Mouse (Mus musculus) embryonic facial prominence, embryonic 10.5 days (tissue): ENCODE measurements around the gene Bpifc. TPM values are rescaled to one million over a fixed set of nuclear protein-coding genes. Genes with fewer than 3 reads are reported as not detected.
A peak's percentile ranks its signal among the peaks of the same experiment; 100 is the strongest.

Experiments
- DNase-seq: peaks from one replicate; pipeline ENCODE4 v3.0.0-alpha.2; 2017; ENCODE audit warnings: low spot score
- H3K27ac ChIP-seq: fragments of 300-500 bp; sonication (generic); replicated peaks from 2 replicates; pipeline ENCODE4 v1.5.1; 2016; ENCODE audit warnings: mild to moderate bottlenecking
- H3K27me3 ChIP-seq: fragments of 300-500 bp; sonication (generic); replicated peaks from 2 replicates; pipeline ENCODE4 v1.6.1; 2016; ENCODE audit warnings: low read depth, mild to moderate bottlenecking; ENCODE audit not compliant: poor library complexity, severe bottlenecking
- H3K36me3 ChIP-seq: fragments of 300-500 bp; sonication (generic); replicated peaks from 2 replicates; pipeline ENCODE4 v1.6.1; 2016; ENCODE audit warnings: mild to moderate bottlenecking, moderate library complexity
- H3K4me1 ChIP-seq: fragments of 300-500 bp; sonication (generic); 2 replicates; pipeline ENCODE4 v1.6.1; 2016
- H3K4me3 ChIP-seq: fragments of 300-500 bp; sonication (generic); 2 replicates; pipeline ENCODE4 v1.5.1; 2016; ENCODE audit warnings: mild to moderate bottlenecking, moderate library complexity
- H3K9me3 ChIP-seq: fragments of 300-500 bp; sonication (generic); 2 replicates; pipeline ENCODE4 v1.6.1; 2016; ENCODE audit warnings: mild to moderate bottlenecking
- WGBS: fragments of 180-500 bp; shearing (Covaris S2); methylation state at CpG from one replicate; pipeline ENCODE4 v1.1.7; 2016; 5-methylcytosine and 5-hydroxymethylcytosine counted together
- polyA plus RNA-seq: library from polyadenylated mRNA; unstranded; fragments of >200 nt; fragmentation: Nextera tagmentation; extraction: Ambion mirVana; gene quantifications from 2 replicates; pipeline ENCODE4 v1.2.1, GENCODE M21; 2016

Gene Bpifc
- polyA plus RNA-seq, 1 experiment from 2014 or later, result not detected

- no peak overlapping the region for H3K4me3 ChIP-seq
These were observed 2.0 kb downstream of the Bpifc start for GRCm38 (mm10) chr10:86009688-86010087.

GRCm38 (mm10) chr10:86006455-86006854, 5.2 kb downstream of the Bpifc start:
- WGBS, result 84% methylated on average over 5 of the region's 5 CpGs
- H3K9me3 ChIP-seq, result no peaks in the 10 kb centered on the region
- H3K27me3 ChIP-seq, result no peaks in the 10 kb centered on the region

More at GRCm38 (mm10) chr10:86009688-86010087, 2.0 kb downstream of the Bpifc start:
- Histone ChIP-seq H3K9me3 (no peaks in the 10 kb centered on the region), H3K36me3 (no peaks in the 10 kb centered on the region), H3K27ac (no peak overlapping the region), H3K4me1 (peaks cover 4% of the 10 kb centered on the region; the same call in 1 of the 2 replicates), H3K27me3 (no peaks in the 10 kb centered on the region)
- 91% methylated on average over 2 of the region's 2 CpGs for WGBS
- no peak for DNase-seq

GRCm38 (mm10) chr10:86000447-86000846, 11.2 kb downstream of the Bpifc start:
- Histone ChIP-seq H3K36me3 (no peaks in the 10 kb centered on the region), H3K4me3 (no peak overlapping the region), H3K4me1 (no peaks in the 10 kb centered on the region), H3K9me3 (no peaks in the 10 kb centered on the region), H3K27me3 (no peaks in the 10 kb centered on the region), H3K27ac (no peak overlapping the region)
- WGBS, result 94% methylated on average over 4 of the region's 4 CpGs
- DNase-seq, result no peak

More at GRCm38 (mm10) chr10:86006455-86006854, 5.2 kb downstream of the Bpifc start:
- Histone ChIP-seq H3K36me3 (no peaks in the 10 kb centered on the region), H3K4me1 (peaks cover 4% of the 10 kb centered on the region; the same call in 1 of the 2 replicates), H3K4me3 (no peak overlapping the region), H3K27ac (no peak overlapping the region)
- no peak for DNase-seq

- WGBS, result 81% methylated on average over 5 of the region's 5 CpGs
- H3K27me3 ChIP-seq, result no peaks in the 10 kb centered on the region
- H3K4me3 ChIP-seq, result no peak overlapping the region
- no peaks in the 10 kb centered on the region for H3K4me1 ChIP-seq
- no peak overlapping the region for H3K27ac ChIP-seq
- H3K9me3 ChIP-seq, result no peaks in the 10 kb centered on the region
- H3K36me3 ChIP-seq, result no peaks in the 10 kb centered on the region
- no peak for DNase-seq
These were observed 17.1 kb downstream of the Bpifc start for GRCm38 (mm10) chr10:85994543-85995104.

- no peak for DNase-seq
- 90% methylated on average over 9 of the region's 9 CpGs for WGBS
These were observed 17.9 kb downstream of the Bpifc start for GRCm38 (mm10) chr10:85993836-85994235.

GRCm38 (mm10) chr10:85992412-85992811, 19.3 kb downstream of the Bpifc start:
- whole genome bisulfite sequencing, result 89% methylated on average over 4 of the region's 4 CpGs
- no peaks in the 10 kb centered on the region for H3K4me1 ChIP-seq
- DNase-seq, result no peak
- no peak overlapping the region for H3K4me3 ChIP-seq
- H3K9me3 ChIP-seq, result no peaks in the 10 kb centered on the region
- no peaks in the 10 kb centered on the region for H3K36me3 ChIP-seq
- H3K27ac ChIP-seq, result no peak overlapping the region
- no peaks in the 10 kb centered on the region for H3K27me3 ChIP-seq

More at GRCm38 (mm10) chr10:85993836-85994235, 17.9 kb downstream of the Bpifc start:
- Histone ChIP-seq H3K4me1 (no peaks in the 10 kb centered on the region), H3K9me3 (no peaks in the 10 kb centered on the region), H3K27ac (no peak overlapping the region), H3K4me3 (no peak overlapping the region), H3K27me3 (no peaks in the 10 kb centered on the region), H3K36me3 (no peaks in the 10 kb centered on the region)

- WGBS, result 81% methylated on average over 6 of the region's 6 CpGs
- H3K27me3 ChIP-seq, result no peaks in the 10 kb centered on the region
- no peak for DNase-seq
These were observed 22.1 kb downstream of the Bpifc start for GRCm38 (mm10) chr10:85989412-85990115.

GRCm38 (mm10) chr10:85972915-85973314, 38.8 kb downstream of the Bpifc start:
- 0 out of 2 replicates have a peak, but pooled peaks cover under 1% of the 10 kb centered on the region for H3K4me1 ChIP-seq
- no peaks in the 10 kb centered on the region for H3K27me3 ChIP-seq
- no peaks in the 10 kb centered on the region for H3K36me3 ChIP-seq
- no peak for DNase-seq
- 85% methylated on average over 4 of the region's 4 CpGs for WGBS
- H3K27ac ChIP-seq, result no peak overlapping the region
- H3K4me3 ChIP-seq, result no peak overlapping the region
- no peaks in the 10 kb centered on the region for H3K9me3 ChIP-seq

More at GRCm38 (mm10) chr10:85989412-85990115, 22.1 kb downstream of the Bpifc start:
- H3K4me1 ChIP-seq, result no peaks in the 10 kb centered on the region
- H3K27ac ChIP-seq, result no peak overlapping the region
- H3K4me3 ChIP-seq, result no peak overlapping the region
- no peaks in the 10 kb centered on the region for H3K9me3 ChIP-seq
- no peaks in the 10 kb centered on the region for H3K36me3 ChIP-seq

GRCm38 (mm10) chr10:85971826-85972225, 39.9 kb downstream of the Bpifc start:
- no peaks in the 10 kb centered on the region for H3K36me3 ChIP-seq
- no peaks in the 10 kb centered on the region for H3K27me3 ChIP-seq
- no peak overlapping the region for H3K27ac ChIP-seq
- no peak overlapping the region for H3K4me3 ChIP-seq
- 0 out of 2 replicates have a peak, but pooled peaks cover 2% of the 10 kb centered on the region for H3K4me1 ChIP-seq
- WGBS, result 87% methylated on average over 9 of the region's 9 CpGs
- DNase-seq, result no peak
- no peaks in the 10 kb centered on the region for H3K9me3 ChIP-seq

- no peaks in the 10 kb centered on the region for H3K27me3 ChIP-seq
- H3K4me3 ChIP-seq, result no peak overlapping the region
- H3K27ac ChIP-seq, result no peak overlapping the region
- 56% methylated on average over 8 of the region's 8 CpGs for WGBS
- 0 out of 2 replicates have a peak, but pooled peaks cover 2% of the 10 kb centered on the region for H3K4me1 ChIP-seq
- H3K36me3 ChIP-seq, result no peaks in the 10 kb centered on the region
- H3K9me3 ChIP-seq, result no peaks in the 10 kb centered on the region
- DNase-seq, result no peak
These were observed 41.6 kb downstream of the Bpifc start for GRCm38 (mm10) chr10:85969894-85970620.

- DNase-seq, result no peak
- H3K27ac ChIP-seq, result no peak overlapping the region
- WGBS, result 59% methylated on average over 2 of the region's 2 CpGs
- H3K9me3 ChIP-seq, result no peaks in the 10 kb centered on the region
- 0 out of 2 replicates have a peak, but pooled peaks cover 2% of the 10 kb centered on the region for H3K4me1 ChIP-seq
- no peak overlapping the region for H3K4me3 ChIP-seq
- no peaks in the 10 kb centered on the region for H3K27me3 ChIP-seq
- H3K36me3 ChIP-seq, result no peaks in the 10 kb centered on the region
These were observed 43.0 kb downstream of the Bpifc start for GRCm38 (mm10) chr10:85968731-85969130.

- 0 out of 2 replicates have a peak, but pooled peaks cover 2% of the 10 kb centered on the region for H3K4me1 ChIP-seq
- no peaks in the 10 kb centered on the region for H3K36me3 ChIP-seq
- 16% methylated on average over 7 of the region's 7 CpGs for WGBS
- no peaks in the 10 kb centered on the region for H3K27me3 ChIP-seq
- DNase-seq, result peak; percentile 83
- H3K27ac ChIP-seq, result no peak overlapping the region
- no peak overlapping the region for H3K4me3 ChIP-seq
- H3K9me3 ChIP-seq, result no peaks in the 10 kb centered on the region
These were observed 43.5 kb downstream of the Bpifc start for GRCm38 (mm10) chr10:85968157-85968634.
